Mouse (Mus musculus) olfactory bulb, adult 2 months (tissue): ENCODE data around the gene Gm17268.
A peak's percentile ranks its signal among the peaks of the same experiment; 100 is the strongest.

Experiments used
- CTCF ChIP-seq: fragments of 200-500 bp; IDR thresholded peaks from 2 replicates; pipeline ENCODE4 v1.5.1; 2012; ENCODE audit warnings: low read depth, mild to moderate bottlenecking, low read length, moderate library complexity; ENCODE audit not compliant: insufficient read depth
- POLR2A ChIP-seq: fragments of 200-500 bp; IDR thresholded peaks from 2 replicates; pipeline ENCODE4 v1.6.1; 2012; ENCODE audit warnings: mild to moderate bottlenecking, low read depth, low read length, moderate library complexity; ENCODE audit not compliant: insufficient read depth

DNA sequence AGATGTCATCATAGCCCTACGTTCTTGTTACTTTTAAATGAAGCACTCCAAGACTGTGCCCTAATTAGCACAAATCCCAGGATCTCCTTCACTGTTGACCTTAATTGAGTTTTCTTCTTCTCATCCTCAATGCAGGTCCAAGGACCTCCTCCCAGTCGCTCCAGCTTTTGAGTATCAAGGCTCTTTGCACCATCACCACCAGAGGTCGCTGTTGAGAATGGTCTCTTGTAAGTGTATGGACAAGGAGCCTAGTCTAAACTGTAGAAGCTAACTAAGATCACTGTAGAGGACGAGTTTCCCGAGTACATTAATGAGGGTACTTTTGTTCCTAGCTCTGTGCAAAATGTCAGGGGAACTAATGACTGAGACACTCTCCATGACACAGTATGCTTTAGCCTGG lies 55.2 kb downstream of the Gm17268 start:
- TF ChIP-seq CTCF (0 out of 2 replicates have a peak, but pooled peaks have one; percentile 27), POLR2A (no peak)
